Mouse (Mus musculus): ENCODE results near the gene Lbp. TPM values are rescaled to one million over a fixed set of nuclear protein-coding genes. Genes with fewer than 3 reads are reported as not detected.
A peak's percentile ranks its signal among the peaks of the same experiment; 100 is the strongest.

The Lbp gene
- total RNA-seq, 2 experiments from 2014 or later: 3.4 to 4.5 TPM

DNA sequence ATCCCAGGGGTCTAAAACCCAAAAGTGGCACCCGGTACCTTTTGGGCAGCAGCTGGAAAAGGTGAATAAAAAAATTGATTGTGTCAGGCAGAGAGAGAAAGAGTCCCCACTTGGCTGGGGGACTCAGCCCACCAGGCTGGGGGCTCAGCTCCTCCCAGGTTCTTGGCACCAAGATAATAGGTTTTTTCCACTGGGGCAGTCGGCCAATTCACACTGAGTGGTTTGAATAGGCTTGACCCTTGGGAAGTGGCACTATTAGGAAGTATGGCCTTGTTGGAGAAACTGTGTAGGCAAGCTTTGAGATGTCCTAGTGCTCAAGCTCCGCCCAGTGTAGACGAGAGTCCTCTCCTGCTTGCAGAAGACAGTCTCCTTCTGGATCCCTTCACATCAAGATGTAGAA lies 6.6 kb upstream of the Lbp start:
- intact Hi-C loops (cut with DNase I): no loop called here
- no peak for DNase-seq (ENCODE audit: low spot score in 2 of 2)

DNA sequence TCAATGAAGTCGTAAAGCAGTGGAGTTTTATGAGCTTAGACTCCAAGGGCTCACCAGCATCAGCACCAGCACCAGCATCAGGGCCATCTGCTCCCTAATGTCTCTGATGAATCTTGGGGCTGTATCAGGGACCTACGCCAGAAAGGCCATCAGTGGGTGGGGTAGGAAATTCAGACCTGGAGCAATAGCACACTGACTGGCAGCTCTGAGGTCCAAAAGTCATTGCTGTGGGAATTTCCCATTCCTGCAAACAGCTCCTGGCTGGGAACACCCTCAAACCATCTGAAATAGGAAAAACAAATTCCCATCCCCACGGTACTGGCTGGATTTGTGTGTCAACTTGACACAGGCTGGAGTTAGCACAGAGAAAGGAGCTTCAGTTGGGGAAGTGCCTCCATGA lies 3.5 kb upstream of the Lbp start:
- intact Hi-C loops (cut with DNase I): no loop called here
- DNase-seq (ENCODE audit: low spot score in 2 of 2): no peak

DNA sequence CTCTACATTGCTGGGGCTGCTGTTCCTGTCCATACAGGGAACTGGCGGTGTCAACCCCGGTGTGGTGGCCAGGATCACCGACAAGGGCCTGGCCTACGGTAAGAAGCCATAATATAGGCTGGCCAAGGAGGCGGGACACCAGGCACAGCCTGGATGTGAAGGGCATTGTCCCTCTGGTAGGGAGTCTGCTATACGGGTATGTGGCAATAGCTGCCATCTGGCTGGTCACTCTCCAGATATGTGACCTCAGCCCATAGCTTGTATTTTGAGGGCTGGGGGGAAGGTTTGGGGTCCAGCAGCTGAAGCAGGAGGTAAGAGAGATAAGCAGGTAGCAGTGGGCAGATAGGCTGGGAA lies 380 bp downstream of the Lbp start:
- no peak for DNase-seq (ENCODE audit: low spot score in 2 of 2)
- intact Hi-C loops (cut with DNase I): no loop called here

DNA sequence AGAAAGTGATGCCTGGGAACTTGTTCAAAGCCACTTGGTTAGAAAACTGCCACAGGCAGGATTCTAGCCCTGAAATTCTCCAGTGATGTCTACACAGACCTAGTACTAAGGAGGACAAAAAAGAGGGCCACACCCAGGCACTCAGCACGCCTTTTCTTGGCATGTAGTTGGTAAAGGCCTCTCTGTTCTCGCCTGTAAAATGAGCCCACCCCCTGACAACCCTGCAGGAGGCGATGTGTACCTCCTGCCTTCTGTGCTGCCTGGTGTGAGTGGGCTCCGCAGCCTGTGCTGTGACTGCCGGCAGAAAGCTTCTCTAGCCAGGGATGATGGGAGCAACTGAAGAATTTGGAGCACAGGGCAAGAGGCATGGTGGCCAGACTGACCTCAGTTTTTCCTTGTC lies 2.0 kb downstream of the Lbp start:
- DNase-seq (ENCODE audit: low spot score in 2 of 2): peak; percentile 13 to 34
- intact Hi-C loops (cut with DNase I): no loop called here

DNA sequence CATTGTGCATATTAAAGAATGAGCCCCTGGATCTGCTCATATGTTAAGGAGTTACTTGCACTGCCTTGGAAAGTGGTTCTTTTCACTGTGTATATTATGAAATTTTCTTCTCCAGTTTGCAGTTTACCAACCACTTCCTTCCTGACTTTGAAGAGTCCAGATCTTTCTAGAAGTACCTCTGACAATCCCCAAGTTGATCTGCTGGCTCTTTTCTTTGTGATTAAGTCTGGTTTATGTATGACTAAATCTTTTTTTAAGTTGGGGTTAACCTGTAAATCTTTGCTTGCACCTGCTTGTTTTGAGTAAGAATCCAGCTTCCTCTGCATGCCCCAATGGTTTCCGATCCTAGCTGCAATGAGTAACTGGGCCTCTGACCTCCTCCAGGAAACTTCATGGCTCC lies 6.8 kb downstream of the Lbp start:
- no peak for DNase-seq (ENCODE audit: low spot score in 2 of 2)
- intact Hi-C loops (cut with DNase I): no loop called here

DNA sequence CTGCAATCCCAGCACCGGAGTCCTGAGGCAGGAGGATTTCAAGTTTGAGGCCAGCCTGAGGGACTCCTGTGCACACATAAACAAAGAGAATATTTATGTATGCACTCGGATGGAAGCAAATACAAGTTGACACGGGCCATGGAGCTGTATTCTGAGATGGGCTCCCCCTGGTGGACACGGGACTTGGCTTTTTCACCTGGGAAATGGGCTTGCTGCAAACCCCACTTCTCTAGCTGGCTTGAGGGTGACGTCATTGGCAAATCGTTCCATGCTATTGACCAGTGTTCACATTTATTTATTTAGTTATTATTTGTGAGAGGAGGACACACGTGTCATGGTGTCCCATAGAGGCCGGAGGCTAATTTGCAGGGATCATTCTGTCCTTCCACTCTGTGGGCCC lies 10.1 kb downstream of the Lbp start:
- intact Hi-C loops (cut with DNase I): no loop called here
- DNase-seq (ENCODE audit: low spot score in 2 of 2): no peak

DNA sequence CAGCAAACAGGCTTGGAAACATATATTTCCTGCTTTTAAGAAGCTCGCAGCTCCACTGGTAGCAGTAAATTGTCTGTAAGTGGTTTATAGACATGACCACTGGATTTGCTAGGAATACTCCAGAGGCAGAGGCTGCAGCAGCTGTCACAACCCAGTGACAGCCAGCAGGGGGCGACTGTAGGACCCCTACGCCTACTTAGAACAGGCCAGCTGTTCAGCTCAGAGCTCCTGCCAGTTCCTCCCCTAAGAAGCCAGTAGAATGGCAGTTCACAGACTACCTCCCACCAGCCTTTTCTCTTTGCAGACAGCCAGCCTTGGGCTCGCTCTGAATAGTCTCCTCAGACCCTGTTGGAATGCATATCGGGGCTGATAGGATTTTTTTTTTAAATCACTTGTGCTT lies 10.7 kb downstream of the Lbp start:
- DNase-seq (ENCODE audit: low spot score in 2 of 2): peak; percentile 75 to 90
- intact Hi-C loops (cut with DNase I): no loop called here

DNA sequence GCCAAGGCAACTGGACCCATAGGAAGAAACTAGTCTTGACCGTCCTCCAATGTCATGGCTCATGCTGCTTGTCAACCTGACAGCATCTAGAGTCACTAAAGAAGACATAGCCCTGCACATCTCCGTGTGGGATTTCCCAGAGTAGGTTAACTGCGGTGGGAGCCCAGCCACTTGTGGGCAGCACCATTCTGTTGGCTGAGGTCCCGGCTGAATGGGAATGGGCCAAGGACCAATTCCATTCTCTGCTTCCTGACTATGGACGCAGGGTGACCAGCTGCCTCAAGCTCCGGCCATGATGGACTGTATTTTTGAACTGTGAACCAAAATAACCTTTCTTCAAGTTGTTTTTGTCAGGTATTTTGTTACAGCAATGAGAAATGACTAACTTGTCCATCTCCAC lies 15.3 kb downstream of the Lbp start:
- intact Hi-C loops (cut with DNase I): no loop called here
- no peak for DNase-seq (ENCODE audit: low spot score in 2 of 2)

DNA sequence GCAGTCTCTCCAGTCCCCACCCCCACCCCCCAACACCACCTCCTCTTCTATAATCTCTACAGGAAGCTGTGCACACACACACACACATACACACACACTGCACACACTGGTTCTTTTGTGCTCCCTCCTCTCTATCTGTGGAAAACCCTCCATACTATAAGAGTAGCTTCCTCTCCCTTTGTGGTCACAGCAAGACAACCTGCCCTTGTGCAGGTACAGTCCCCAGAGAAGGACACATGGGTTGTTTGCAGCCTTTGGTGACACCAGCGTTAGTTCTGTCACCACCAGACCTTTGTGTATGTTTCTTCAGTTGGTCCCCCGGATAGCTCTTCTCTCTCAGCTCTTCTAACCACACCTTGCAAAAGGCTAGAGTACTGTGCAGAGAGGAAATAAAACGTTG lies 16.6 kb downstream of the Lbp start:
- intact Hi-C loops (cut with DNase I): no loop called here
- DNase-seq (ENCODE audit: low spot score in 2 of 2): no peak

DNA sequence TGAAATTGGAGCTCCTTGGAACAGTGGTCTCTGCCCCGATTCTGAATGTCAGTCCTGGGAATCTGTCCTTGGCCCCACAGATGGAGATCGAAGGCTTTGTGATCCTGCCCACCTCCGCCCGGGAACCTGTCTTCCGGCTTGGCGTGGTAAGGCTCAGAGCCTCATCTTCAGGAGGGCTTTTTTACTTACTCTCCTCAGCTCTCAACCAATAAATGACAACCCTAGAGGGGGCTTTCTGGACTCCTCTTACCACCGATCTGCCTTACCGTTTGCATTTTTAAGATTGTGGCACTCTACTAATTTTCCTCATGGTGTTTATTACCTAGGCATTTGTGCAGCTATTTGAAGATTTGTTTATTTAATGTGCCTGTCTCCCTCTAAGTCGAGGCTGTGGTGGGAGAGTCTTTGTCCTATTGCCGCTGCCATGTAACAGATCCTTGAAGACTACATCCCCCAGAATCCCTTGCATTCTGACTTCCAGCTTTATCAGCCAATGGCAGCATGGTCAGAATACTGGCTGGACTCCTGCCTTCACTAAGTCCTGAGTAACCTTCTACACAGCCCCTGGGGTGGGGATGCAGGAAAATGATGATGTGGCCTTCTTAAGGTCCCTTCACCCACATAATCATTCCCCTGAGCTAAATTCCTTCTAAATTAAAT lies 18.4 kb downstream of the Lbp start:
- intact Hi-C loops (cut with DNase I): no loop called here
- peak; percentile 34 to 42 for DNase-seq (ENCODE audit: low spot score in 2 of 2)

DNA sequence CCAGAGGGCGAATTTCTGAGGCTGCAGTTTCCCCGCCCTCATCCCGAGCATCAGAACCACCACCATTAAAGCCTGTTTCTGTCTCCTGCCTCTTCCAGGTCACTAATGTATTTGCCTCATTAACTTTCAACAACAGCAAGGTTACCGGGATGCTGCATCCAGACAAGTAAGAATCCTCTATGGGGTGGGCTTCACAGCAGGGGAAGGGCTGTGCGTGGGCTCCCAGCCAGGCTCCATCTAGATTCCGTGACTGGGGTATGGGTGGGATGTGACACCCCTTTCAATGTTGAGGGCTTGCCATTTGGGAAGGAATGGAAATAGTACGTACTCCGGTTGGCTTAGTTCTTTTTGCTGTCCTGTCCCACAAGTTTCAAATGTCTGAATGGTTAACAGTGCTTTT lies 19.3 kb downstream of the Lbp start:
- no peak for DNase-seq (ENCODE audit: low spot score in 2 of 2)
- intact Hi-C loops (cut with DNase I): no loop called here

DNA sequence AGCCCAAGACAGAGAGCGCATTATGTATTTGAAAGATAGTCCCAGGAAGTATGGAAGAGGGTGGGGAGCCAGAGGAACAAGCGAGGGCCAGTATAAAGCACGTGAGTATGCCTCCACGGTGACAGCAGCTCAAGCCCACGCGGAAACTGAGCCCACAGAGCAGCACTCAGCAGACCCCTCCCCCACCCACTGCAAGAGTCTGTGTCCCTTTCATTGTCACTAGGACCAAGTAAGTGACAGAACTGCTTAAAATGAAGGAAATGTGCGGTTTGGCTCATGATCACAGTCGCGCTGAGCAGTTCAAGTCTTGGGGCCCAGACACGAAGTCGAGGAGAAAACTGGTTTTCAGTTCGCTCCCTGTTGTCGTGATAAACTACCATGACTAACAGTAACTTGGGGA lies 28.1 kb downstream of the Lbp start:
- DNase-seq (ENCODE audit: low spot score in 2 of 2): no peak
- intact Hi-C loops (cut with DNase I): loop anchor here (10.0 kb wide), 1 partner anchor 230 kb away; no protein-coding TSS in a partner anchor

DNA sequence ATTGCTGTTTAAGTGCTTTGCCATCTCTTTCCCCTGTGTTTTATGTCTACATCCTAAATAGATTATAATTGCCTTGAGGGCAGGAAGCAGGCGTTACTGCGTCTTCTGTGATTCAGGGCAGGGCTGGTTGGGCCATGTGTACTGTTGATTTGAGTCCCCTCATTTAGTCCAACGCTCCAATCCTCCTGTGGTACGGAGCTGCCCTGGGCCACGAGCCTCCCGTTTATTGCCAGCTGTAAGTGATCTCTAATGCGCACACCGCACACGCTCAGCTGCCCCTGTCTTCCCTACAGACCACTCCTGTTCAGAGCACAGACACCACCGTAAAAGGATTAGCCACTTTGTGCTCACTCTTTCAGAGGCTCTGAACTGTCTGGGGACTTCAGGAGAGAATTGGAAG lies 31.4 kb downstream of the Lbp start:
- DNase-seq (ENCODE audit: low spot score in 2 of 2): no peak
- intact Hi-C loops (cut with DNase I): loop anchor here (1.0 to 10.0 kb wide), 2 partner anchors 22 to 233 kb away; no protein-coding TSS in a partner anchor

DNA sequence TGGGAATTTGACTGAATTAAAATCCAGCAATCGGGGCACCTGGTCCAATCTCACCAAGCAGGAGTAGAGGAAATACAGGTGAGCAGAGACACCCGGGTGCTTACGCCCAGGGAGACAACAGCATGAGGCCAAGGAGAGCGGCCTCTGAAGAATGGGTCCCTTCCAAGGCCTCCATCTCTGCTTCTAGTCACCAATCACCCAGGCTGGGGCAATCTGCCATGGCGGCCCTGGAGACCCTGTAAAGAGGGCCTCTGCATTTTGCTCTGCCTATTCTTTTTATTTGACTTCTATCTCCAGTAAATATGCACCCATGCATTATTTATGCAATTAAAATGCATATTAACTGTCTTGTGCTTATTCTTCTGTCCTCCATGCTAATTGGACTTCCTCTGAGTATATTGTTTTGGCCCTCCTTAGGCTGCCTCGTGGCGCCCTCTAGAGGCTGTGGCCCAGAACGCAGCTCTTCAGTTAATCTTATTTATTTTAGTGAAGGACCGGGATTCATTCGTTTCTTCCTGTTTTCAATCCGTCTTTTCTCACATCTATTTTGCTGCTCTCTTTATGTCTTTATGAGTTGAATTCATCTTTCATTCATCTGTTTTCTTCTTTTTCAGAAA lies 33.8 kb downstream of the Lbp start:
- intact Hi-C loops (cut with DNase I): loop anchor here (5.0 to 10.0 kb wide), 4 partner anchors 58 to 275 kb away; no protein-coding TSS in a partner anchor
- DNase-seq (ENCODE audit: low spot score in 2 of 2): peak; percentile 68 to 72

DNA sequence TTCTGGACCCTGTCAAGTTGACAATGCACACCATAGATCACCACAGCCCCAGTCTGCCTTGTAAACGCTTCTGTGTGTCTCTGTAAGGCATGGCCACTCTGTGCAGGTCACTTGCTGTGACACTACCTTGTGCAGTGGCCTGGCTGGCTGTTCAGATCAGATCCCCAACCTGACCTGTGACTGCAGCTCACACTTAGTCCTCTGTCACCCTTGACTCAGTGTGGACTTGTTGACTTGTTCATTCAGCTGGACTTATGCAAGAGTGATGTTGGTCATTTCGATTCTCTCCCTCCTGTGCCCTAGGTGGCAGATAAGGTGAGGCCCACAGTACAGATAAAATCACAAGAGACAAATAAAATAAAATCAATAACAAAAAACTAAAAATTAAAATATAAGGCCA lies 35.0 kb downstream of the Lbp start:
- intact Hi-C loops (cut with DNase I): loop anchor here (5.0 to 10.0 kb wide), 3 partner anchors 59 to 277 kb away; no protein-coding TSS in a partner anchor

DNA sequence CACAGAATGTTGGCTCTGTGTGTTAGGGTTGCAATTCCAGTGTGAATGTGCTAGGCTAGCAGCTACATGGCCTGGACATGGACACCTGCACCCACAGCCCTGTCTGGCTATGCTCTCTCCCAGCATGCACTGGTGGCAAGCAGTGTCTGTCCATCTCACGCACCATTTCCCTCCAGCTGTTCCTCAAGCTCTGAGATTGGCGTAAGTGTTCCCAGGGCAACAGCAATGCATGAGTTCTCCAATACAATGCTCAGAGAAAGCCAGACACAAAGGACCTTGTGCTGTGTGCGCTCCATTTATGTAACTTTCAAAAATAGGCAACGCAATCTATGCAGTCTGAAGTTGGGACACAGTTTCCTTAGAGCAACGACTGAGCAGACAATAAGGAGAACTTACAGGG lies 37.2 kb downstream of the Lbp start:
- DNase-seq (ENCODE audit: low spot score in 2 of 2): no peak
- intact Hi-C loops (cut with DNase I): loop anchor here (5.0 to 10.0 kb wide), 3 partner anchors 61 to 279 kb away; no protein-coding TSS in a partner anchor

More for the DNA sequence above, 35.0 kb downstream of the Lbp start:
- no peak for DNase-seq (ENCODE audit: low spot score in 2 of 2)

DNA sequence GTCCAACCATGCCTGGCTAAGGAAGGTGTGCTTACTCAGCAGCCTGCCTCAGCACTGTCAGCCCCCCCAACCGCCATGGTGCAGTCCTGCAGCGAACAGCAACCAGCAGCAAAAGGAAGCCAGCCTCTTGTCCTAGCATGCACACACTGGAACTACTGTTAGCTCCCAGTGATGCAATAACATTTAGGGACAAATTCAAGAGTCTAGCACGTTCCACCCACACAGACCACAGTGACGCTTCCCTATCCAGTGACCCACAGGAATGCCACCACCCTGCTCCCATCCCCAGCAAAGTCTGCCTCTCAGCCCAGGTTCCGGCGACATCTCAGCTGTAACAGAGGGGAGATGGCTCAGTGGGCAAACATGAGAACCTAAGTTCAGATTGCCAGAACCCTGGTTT lies 40.2 kb downstream of the Lbp start:
- intact Hi-C loops (cut with DNase I): loop anchor here (5.0 to 10.0 kb wide), 3 partner anchors 139 to 739 kb away; no protein-coding TSS in a partner anchor
- DNase-seq (ENCODE audit: low spot score in 2 of 2): no peak

DNA sequence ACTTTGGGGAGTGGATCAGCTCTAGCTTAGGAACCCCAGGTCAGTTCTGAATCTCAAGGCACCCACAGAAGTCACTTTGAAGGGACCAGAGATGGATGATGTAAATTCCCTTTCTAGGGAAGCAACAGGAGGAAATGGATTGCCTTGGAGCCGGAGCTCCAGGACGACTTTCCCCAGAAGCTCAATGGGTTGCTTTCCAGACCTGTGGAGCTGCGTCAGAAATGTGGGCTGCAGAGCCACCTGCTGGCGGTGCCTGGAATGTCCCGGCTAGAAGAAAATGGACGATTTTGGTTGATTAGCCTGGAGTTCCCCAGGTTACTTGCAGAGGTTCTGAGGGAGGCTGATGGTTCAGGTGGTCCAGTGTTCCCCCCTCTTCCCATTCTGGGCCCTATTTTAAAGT lies 41.6 kb downstream of the Lbp start:
- intact Hi-C loops (cut with DNase I): loop anchor here (5.0 to 10.0 kb wide), 3 partner anchors 141 to 741 kb away; no protein-coding TSS in a partner anchor
- DNase-seq (ENCODE audit: low spot score in 2 of 2): peak; percentile 70 to 74

DNA sequence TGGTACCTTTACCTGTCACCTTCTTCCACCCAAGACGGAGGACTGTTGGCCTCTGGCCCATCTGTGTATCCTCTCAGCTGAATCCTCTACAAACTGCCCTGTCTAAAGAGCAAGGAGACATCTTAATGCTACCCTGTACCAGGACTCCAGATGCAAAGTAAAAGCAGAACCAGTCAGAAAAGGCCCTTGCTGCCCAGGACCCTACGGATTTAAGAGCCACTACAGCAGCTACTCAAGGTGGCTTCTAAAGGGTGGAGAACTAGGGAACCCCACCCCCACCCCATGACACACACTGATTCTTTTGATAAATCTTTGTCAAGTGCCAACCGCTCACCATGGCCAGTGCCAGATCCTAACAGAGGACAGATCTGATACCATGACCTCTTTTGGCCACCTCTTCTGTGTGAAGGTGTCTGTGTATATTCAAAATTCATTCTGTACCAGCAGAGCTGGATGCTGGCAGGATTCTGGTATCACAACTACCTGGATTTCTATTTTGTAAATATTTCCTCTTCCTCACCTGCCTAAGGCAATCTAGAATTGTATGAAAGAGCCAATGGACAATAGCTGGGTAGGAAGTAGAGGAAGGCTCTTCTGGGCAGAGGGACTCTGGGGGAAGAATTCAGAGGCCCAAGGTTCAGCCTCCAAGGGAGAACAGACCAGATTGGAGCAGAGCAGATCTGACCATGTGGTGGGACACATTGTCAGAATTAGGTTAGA lies 46.7 kb downstream of the Lbp start:
- intact Hi-C loops (cut with DNase I): no loop called here

DNA sequence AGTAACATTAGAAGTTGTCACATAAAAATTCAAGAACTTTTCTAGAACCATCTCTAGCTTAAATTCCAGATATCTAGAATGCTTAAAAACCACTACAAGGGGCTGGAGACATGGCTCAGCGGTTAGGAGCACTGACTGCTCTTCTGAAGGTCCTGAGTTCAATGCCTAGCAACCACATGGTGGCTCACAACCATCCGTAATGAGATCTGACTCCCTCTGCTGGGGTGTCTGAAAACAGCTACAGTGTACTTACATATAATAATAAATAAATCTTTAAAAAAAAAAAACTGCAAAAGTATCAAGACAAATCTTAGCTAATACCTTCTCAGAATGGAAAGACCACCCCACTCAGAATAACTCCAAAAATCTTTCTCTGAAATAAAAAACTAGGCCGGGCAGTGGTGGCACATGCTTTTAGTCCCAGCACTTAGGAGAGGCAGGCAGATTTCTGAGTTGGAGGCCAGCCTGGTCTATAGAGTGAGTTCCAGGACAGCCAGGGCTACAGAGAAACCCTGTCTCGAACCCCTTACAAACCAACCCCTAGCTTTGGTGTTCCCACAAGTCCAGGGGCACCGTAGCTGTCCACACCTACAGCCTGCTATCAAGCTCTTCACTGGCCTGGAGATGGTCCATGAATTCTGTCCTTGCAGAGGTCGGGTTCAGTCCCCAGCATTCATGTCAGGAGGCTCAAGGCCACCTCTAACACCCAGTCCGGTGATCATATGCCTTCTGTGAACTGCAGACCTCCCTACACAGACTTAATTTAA lies 48.2 kb downstream of the Lbp start:
- DNase-seq (ENCODE audit: low spot score in 2 of 2): peak in 1 of 2 experiments; percentile 33
- intact Hi-C loops (cut with DNase I): no loop called here

More for the DNA sequence above, 46.7 kb downstream of the Lbp start:
- DNase-seq (ENCODE audit: low spot score in 2 of 2): no peak

Measured in left cerebral cortex, postnatal 14 days (tissue).